Mouse (Mus musculus): ENCODE measurements around the gene Ier5l. TPM values are rescaled to one million over a fixed set of nuclear protein-coding genes. Genes with fewer than 3 reads are reported as not detected.
A peak's percentile ranks its signal among the peaks of the same experiment; 100 is the strongest.

The Ier5l gene
- polyA plus RNA-seq, 1 experiment from 2014 or later: 0.61 TPM

GRCm38 (mm10) chr2:30445312-30445711 is 28.7 kb downstream of the Ier5l start:
- H3K27ac ChIP-seq (ENCODE audit: low read length): peak overlapping the region; percentile 80
- no peaks in the 10 kb centered on the region for H3K9me3 ChIP-seq (ENCODE audit: control insufficient read depth, low read length)
- H3K4me1 ChIP-seq (ENCODE audit: control insufficient read depth, insufficient read depth, low read length): peaks cover 53% of the 10 kb centered on the region
- H3K9ac ChIP-seq (ENCODE audit: low read depth, low read length): peak overlapping the region; percentile 62
- H3K36me3 ChIP-seq (ENCODE audit: control insufficient read depth, insufficient read depth, low read length): peaks cover 19% of the 10 kb centered on the region
- no peak overlapping the region for H3K4me3 ChIP-seq (ENCODE audit: low read length)
- no peaks in the 10 kb centered on the region for H3K27me3 ChIP-seq (replicated peaks; ENCODE audit: control insufficient read depth, insufficient read depth, low read length)
- H3K4me2 ChIP-seq (ENCODE audit: low read depth, low read length): no peak overlapping the region; the same call in 1 of the 2 replicates
- peak; percentile 41; the same call in 1 of the 2 replicates for ATAC-seq
- WGBS: 25% methylated on average over 2 of the region's 2 CpGs

- Histone ChIP-seq H3K4me3 (ENCODE audit: low read length) (no peak overlapping the region), H3K27me3 (replicated peaks; ENCODE audit: control insufficient read depth, insufficient read depth, low read length) (no peaks in the 10 kb centered on the region), H3K27ac (ENCODE audit: low read length) (peak overlapping the region; percentile 100), H3K4me2 (ENCODE audit: low read depth, low read length) (0 out of 2 replicates have a peak overlapping the region, but pooled peaks have one; percentile 67), H3K9ac (ENCODE audit: low read depth, low read length) (peak overlapping the region; percentile 67; the same call in 1 of the 2 replicates), H3K36me3 (ENCODE audit: control insufficient read depth, insufficient read depth, low read length) (peaks cover 12% of the 10 kb centered on the region), H3K4me1 (ENCODE audit: control insufficient read depth, insufficient read depth, low read length) (peaks cover 58% of the 10 kb centered on the region), H3K9me3 (ENCODE audit: control insufficient read depth, low read length) (no peaks in the 10 kb centered on the region)
- no peak for ATAC-seq
Measured at GRCm38 (mm10) chr2:30444450-30444849, 29.6 kb downstream of the Ier5l start.

- peaks cover 58% of the 10 kb centered on the region for H3K4me1 ChIP-seq (ENCODE audit: control insufficient read depth, insufficient read depth, low read length)
- no peak overlapping the region for H3K4me3 ChIP-seq (ENCODE audit: low read length)
- no peak for ATAC-seq
Measured at GRCm38 (mm10) chr2:30444006-30444405, 30.0 kb downstream of the Ier5l start.

GRCm38 (mm10) chr2:30443281-30443680 is 30.7 kb downstream of the Ier5l start:
- WGBS: 38% methylated on average over 4 of the region's 4 CpGs
- H3K9me3 ChIP-seq (ENCODE audit: control insufficient read depth, low read length): no peaks in the 10 kb centered on the region
- no peaks in the 10 kb centered on the region for H3K27me3 ChIP-seq (replicated peaks; ENCODE audit: control insufficient read depth, insufficient read depth, low read length)
- H3K9ac ChIP-seq (ENCODE audit: low read depth, low read length): peak overlapping the region; percentile 67
- H3K36me3 ChIP-seq (ENCODE audit: control insufficient read depth, insufficient read depth, low read length): peaks cover 4% of the 10 kb centered on the region
- H3K4me1 ChIP-seq (ENCODE audit: control insufficient read depth, insufficient read depth, low read length): peaks cover 58% of the 10 kb centered on the region
- peak overlapping the region; percentile 67 for H3K4me2 ChIP-seq (ENCODE audit: low read depth, low read length)
- no peak overlapping the region; the same call in 1 of the 2 replicates for H3K4me3 ChIP-seq (ENCODE audit: low read length)
- peak overlapping the region; percentile 100 for H3K27ac ChIP-seq (ENCODE audit: low read length)
- ATAC-seq: no peak

More at GRCm38 (mm10) chr2:30444006-30444405, 30.0 kb downstream of the Ier5l start:
- H3K36me3 ChIP-seq (ENCODE audit: control insufficient read depth, insufficient read depth, low read length): peaks cover 7% of the 10 kb centered on the region
- peak overlapping the region; percentile 100 for H3K27ac ChIP-seq (ENCODE audit: low read length)
- peak overlapping the region; percentile 67; the same call in 1 of the 2 replicates for H3K9ac ChIP-seq (ENCODE audit: low read depth, low read length)
- no peaks in the 10 kb centered on the region for H3K27me3 ChIP-seq (replicated peaks; ENCODE audit: control insufficient read depth, insufficient read depth, low read length)
- H3K9me3 ChIP-seq (ENCODE audit: control insufficient read depth, low read length): no peaks in the 10 kb centered on the region
- 57% methylated on average over 5 of the region's 5 CpGs for WGBS
- H3K4me2 ChIP-seq (ENCODE audit: low read depth, low read length): 0 out of 2 replicates have a peak overlapping the region, but pooled peaks have one; percentile 67

GRCm38 (mm10) chr2:30442498-30442890 is 31.5 kb downstream of the Ier5l start:
- no peaks in the 10 kb centered on the region for H3K27me3 ChIP-seq (replicated peaks; ENCODE audit: control insufficient read depth, insufficient read depth, low read length)
- 28% methylated on average over 5 of the region's 5 CpGs for WGBS
- no peaks in the 10 kb centered on the region for H3K9me3 ChIP-seq (ENCODE audit: control insufficient read depth, low read length)
- ATAC-seq: no peak
- peak overlapping the region; percentile 36 for H3K4me3 ChIP-seq (ENCODE audit: low read length)
- peak overlapping the region; percentile 100 for H3K27ac ChIP-seq (ENCODE audit: low read length)
- H3K4me1 ChIP-seq (ENCODE audit: control insufficient read depth, insufficient read depth, low read length): peaks cover 58% of the 10 kb centered on the region
- H3K9ac ChIP-seq (ENCODE audit: low read depth, low read length): peak overlapping the region; percentile 67
- peak overlapping the region; percentile 67 for H3K4me2 ChIP-seq (ENCODE audit: low read depth, low read length)
- no peaks in the 10 kb centered on the region; the same call in 1 of the 2 replicates for H3K36me3 ChIP-seq (ENCODE audit: control insufficient read depth, insufficient read depth, low read length)

GRCm38 (mm10) chr2:30441518-30442497 is 32.2 kb downstream of the Ier5l start:
- no peaks in the 10 kb centered on the region; the same call in 1 of the 2 replicates for H3K36me3 ChIP-seq (ENCODE audit: control insufficient read depth, insufficient read depth, low read length)

GRCm38 (mm10) chr2:30440701-30441517 is 33.1 kb downstream of the Ier5l start:
- H3K27me3 ChIP-seq (replicated peaks; ENCODE audit: control insufficient read depth, insufficient read depth, low read length): no peaks in the 10 kb centered on the region
- H3K4me3 ChIP-seq (ENCODE audit: low read length): peak overlapping the region; percentile 27
- WGBS: 10% methylated on average over 12 of the region's 12 CpGs
- peak overlapping the region; percentile 67 for H3K9ac ChIP-seq (ENCODE audit: low read depth, low read length)
- ATAC-seq: peak; percentile 54
- peak overlapping the region; percentile 67 for H3K4me2 ChIP-seq (ENCODE audit: low read depth, low read length)
- H3K9me3 ChIP-seq (ENCODE audit: control insufficient read depth, low read length): no peaks in the 10 kb centered on the region
- H3K36me3 ChIP-seq (ENCODE audit: control insufficient read depth, insufficient read depth, low read length): no peaks in the 10 kb centered on the region; the same call in 1 of the 2 replicates
- peak overlapping the region; percentile 100 for H3K27ac ChIP-seq (ENCODE audit: low read length)
- H3K4me1 ChIP-seq (ENCODE audit: control insufficient read depth, insufficient read depth, low read length): peaks cover 59% of the 10 kb centered on the region

More at GRCm38 (mm10) chr2:30441518-30442497, 32.2 kb downstream of the Ier5l start:
- Histone ChIP-seq H3K27me3 (replicated peaks; ENCODE audit: control insufficient read depth, insufficient read depth, low read length) (no peaks in the 10 kb centered on the region), H3K27ac (ENCODE audit: low read length) (peak overlapping the region; percentile 100), H3K4me1 (ENCODE audit: control insufficient read depth, insufficient read depth, low read length) (peaks cover 58% of the 10 kb centered on the region), H3K4me2 (ENCODE audit: low read depth, low read length) (peak overlapping the region; percentile 67), H3K9me3 (ENCODE audit: control insufficient read depth, low read length) (no peaks in the 10 kb centered on the region), H3K4me3 (ENCODE audit: low read length) (peak overlapping the region; percentile 36), H3K9ac (ENCODE audit: low read depth, low read length) (peak overlapping the region; percentile 67)
- 8% methylated on average over 15 of the region's 15 CpGs for WGBS
- peak; percentile 73 for ATAC-seq

- Histone ChIP-seq H3K9ac (ENCODE audit: low read depth, low read length) (peak overlapping the region; percentile 67), H3K27me3 (replicated peaks; ENCODE audit: control insufficient read depth, insufficient read depth, low read length) (no peaks in the 10 kb centered on the region), H3K27ac (ENCODE audit: low read length) (peak overlapping the region; percentile 100), H3K4me3 (ENCODE audit: low read length) (no peak overlapping the region), H3K9me3 (ENCODE audit: control insufficient read depth, low read length) (no peaks in the 10 kb centered on the region), H3K4me2 (ENCODE audit: low read depth, low read length) (no peak overlapping the region), H3K36me3 (ENCODE audit: control insufficient read depth, insufficient read depth, low read length) (no peaks in the 10 kb centered on the region; the same call in 1 of the 2 replicates), H3K4me1 (ENCODE audit: control insufficient read depth, insufficient read depth, low read length) (peaks cover 53% of the 10 kb centered on the region)
- 27% methylated on average over 3 of the region's 3 CpGs for WGBS
- ATAC-seq: no peak
Measured at GRCm38 (mm10) chr2:30440211-30440700, 33.8 kb downstream of the Ier5l start.
